Mouse (Mus musculus): Measurements from ENCODE around the gene Ctsj. TPM values are rescaled to one million over a fixed set of nuclear protein-coding genes. Genes with fewer than 3 reads are reported as not detected.

Gene Ctsj
- polyA plus RNA-seq, 1 experiment from 2014 or later, result not detected

DNA sequence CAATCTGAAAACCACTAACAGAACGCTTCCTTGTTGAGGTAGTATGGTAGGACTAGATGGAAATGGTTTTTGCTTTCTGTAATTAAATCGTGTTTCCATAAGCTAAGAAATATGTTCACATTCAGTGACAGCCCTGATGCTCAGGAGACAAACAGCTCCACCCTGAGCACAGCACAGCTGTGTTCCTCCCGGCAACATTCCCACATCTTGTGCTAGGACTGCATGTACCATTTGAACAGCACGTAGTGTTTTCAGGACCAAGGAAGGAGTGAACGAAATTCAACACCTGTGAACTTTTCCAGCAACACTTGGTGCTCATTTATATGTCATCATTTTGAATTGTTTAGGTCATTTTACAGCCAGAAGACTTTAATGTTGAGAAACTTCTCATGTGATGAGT, 44.1 kb downstream of the Ctsj start:
- Histone ChIP-seq H3K27me3 (ENCODE audit: control insufficient read depth, insufficient read depth, low read length) (no peaks in the 10 kb centered on the region), H3K4me3 (ENCODE audit: low read depth, low read length) (no peak overlapping the region), H3K36me3 (ENCODE audit: control insufficient read depth, insufficient read depth, low read length) (no peaks in the 10 kb centered on the region), H3K4me1 (replicated peaks; ENCODE audit: control insufficient read depth, insufficient read depth, low read length) (no peaks in the 10 kb centered on the region), H3K4me2 (replicated peaks; ENCODE audit: low read depth, low read length) (no peak overlapping the region), H3K9me3 (ENCODE audit: control insufficient read depth, low read length) (no peaks in the 10 kb centered on the region; the same call in 1 of the 2 replicates), H3K27ac (ENCODE audit: low read depth, low read length) (no peak overlapping the region), H3K9ac (ENCODE audit: low read depth, low read length) (no peak overlapping the region)
- 77% methylated on average over 5 of the region's 5 CpGs for WGBS
- ATAC-seq (ENCODE audit: low FRiP score) (no peak), DNase-seq (ENCODE audit: low spot score) (no peak)

Other genes with a start within 250 kb of the Ctsj start
- not detected in 2 replicates for gene BC051665, start 219.6 kb downstream of the Ctsj start, polyA plus RNA-seq (2014; fragmentation: Nextera tagmentation; extraction: Ambion mirVana)
- not detected in 2 replicates for gene Ctsll3, start 203.1 kb downstream of the Ctsj start, polyA plus RNA-seq (2014; fragmentation: Nextera tagmentation; extraction: Ambion mirVana)
- 0.15 TPM in 1 of 2 replicates, not detected in the other for gene 4930486L24Rik, start 141.5 kb downstream of the Ctsj start, polyA plus RNA-seq (2014; fragmentation: Nextera tagmentation; extraction: Ambion mirVana)
- 0.31 and 0.49 TPM in 2 replicates for gene Gm49392, start 109.1 kb downstream of the Ctsj start, polyA plus RNA-seq (2014; fragmentation: Nextera tagmentation; extraction: Ambion mirVana)
- gene Ctla2b, start 108.5 kb downstream of the Ctsj start, polyA plus RNA-seq (2014; fragmentation: Nextera tagmentation; extraction: Ambion mirVana), result 1.7 and 2.6 TPM in 2 replicates
- not detected in 2 replicates for gene Tpbpb, start 101.1 kb downstream of the Ctsj start, polyA plus RNA-seq (2014; fragmentation: Nextera tagmentation; extraction: Ambion mirVana)
- not detected in 2 replicates for gene Gm49393, start 70.4 kb downstream of the Ctsj start, polyA plus RNA-seq (2014; fragmentation: Nextera tagmentation; extraction: Ambion mirVana)
- 0.80 and 1.8 TPM in 2 replicates for gene Gm49391, start 69.4 kb downstream of the Ctsj start, polyA plus RNA-seq (2014; fragmentation: Nextera tagmentation; extraction: Ambion mirVana)
- 14.7 and 16.7 TPM in 2 replicates for gene Ctla2a, start 69.3 kb downstream of the Ctsj start, polyA plus RNA-seq (2014; fragmentation: Nextera tagmentation; extraction: Ambion mirVana)
- not detected in 2 replicates for gene Tpbpa, start 64.0 kb downstream of the Ctsj start, polyA plus RNA-seq (2014; fragmentation: Nextera tagmentation; extraction: Ambion mirVana)
- not detected in 2 replicates for gene Ctsq, start 34.7 kb upstream of the Ctsj start, polyA plus RNA-seq (2014; fragmentation: Nextera tagmentation; extraction: Ambion mirVana)
- not detected in 2 replicates for gene Ctsr, start 158.3 kb upstream of the Ctsj start, polyA plus RNA-seq (2014; fragmentation: Nextera tagmentation; extraction: Ambion mirVana)
- gene Cts6, start 197.5 kb upstream of the Ctsj start, polyA plus RNA-seq (2014; fragmentation: Nextera tagmentation; extraction: Ambion mirVana), result not detected in 2 replicates
- not detected in 2 replicates for gene Cts8, start 249.4 kb upstream of the Ctsj start, polyA plus RNA-seq (2014; fragmentation: Nextera tagmentation; extraction: Ambion mirVana)

All from hindbrain, embryonic 11.5 days (tissue).